ENCODE assay signal across 19 mouse cellular contexts in genomic region chr3:86116951-86117350, GRCm38 (mm10). TPM values are rescaled to one million over a fixed set of nuclear protein-coding genes. Genes with fewer than 3 reads are reported as not detected.
DNase-seq lines count a peak whose midpoint lies in the region; TF ChIP-seq lines count a peak whose summit lies in the region.
"Had no signal": no experiment of that assay in that cellular context is flagged by ENCODE, and none has a peak within 500 bp of the region (broad histone marks: within the 10 kb centered on the region; RNA-seq: fewer than 3 reads in every experiment).

No protein-coding gene starts in this region.

- WGBS in bone marrow, adult 2 months: 86% methylated on average over 4 of the region's 4 CpGs

- peak; percentile 54 for TF ChIP-seq RAD21 in CH12.LX (IDR thresholded peaks at IDR 0.05; ENCODE audit: low read depth, low read length)

- H3K9me3 ChIP-seq in CH12.LX (replicated peaks; ENCODE audit: low read length): peaks cover 4% of the 10 kb centered on the region
- H3K9me3 ChIP-seq: heart, embryonic 12.5 days; hindbrain, embryonic 12.5 days; limb, embryonic 10.5 days had no signal

- in situ Hi-C loops in CH12.LX (cut with MboI; ENCODE audit: low pct_ligation_motif_present, low pct_unique_long_range_greater_than_20kb, low sequenced_read_pairs): loop anchor here (25.0 kb wide), 1 partner anchor 405 kb away; no protein-coding TSS in a partner anchor

- H3K79me2 ChIP-seq in CH12.LX (replicated peaks; ENCODE audit: control insufficient read depth, extremely low read depth, insufficient read depth, poor library complexity, severe bottlenecking): no peaks in the 10 kb centered on the region

- no peak overlapping the region for H3K9ac ChIP-seq in CH12.LX (ENCODE audit: insufficient read depth, low read depth)
- H3K9ac ChIP-seq: embryonic facial prominence, embryonic 13.5 days; forebrain, embryonic 12.5 days; heart, embryonic 12.5 days; hindbrain, embryonic 12.5 days; neural tube, embryonic 13.5 days had no signal

- H3K36me3 ChIP-seq in CH12.LX (replicated peaks in 1 of 2; ENCODE audit: control insufficient read depth in 1 of 2, insufficient read depth in 1 of 2, low read length in 1 of 2): no peaks in the 10 kb centered on the region

- H3K27ac ChIP-seq in layer of hippocampus, adult 2 months: no peak overlapping the region
- no peak overlapping the region for H3K27ac ChIP-seq in CH12.LX (ENCODE audit: insufficient read depth, low read depth)
- no peak overlapping the region for H3K27ac ChIP-seq in bone marrow, adult 2 months (ENCODE audit: control insufficient read depth, insufficient read depth, low read depth, low read length, poor library complexity)
- H3K27ac ChIP-seq: embryonic facial prominence, embryonic 13.5 days; forebrain, embryonic 12.5 days; hindbrain, embryonic 12.5 days; limb, embryonic 10.5 days; neural tube, embryonic 13.5 days had no signal

- no peaks in the 10 kb centered on the region for H3K4me1 ChIP-seq in CH12.LX (ENCODE audit: control insufficient read depth in 1 of 2, insufficient read depth in 2 of 2)
- H3K4me1 ChIP-seq in bone marrow, adult 2 months (ENCODE audit: control insufficient read depth, insufficient read depth, low read length): no peaks in the 10 kb centered on the region
- H3K4me1 ChIP-seq: forebrain, embryonic 12.5 days; heart, embryonic 12.5 days; hindbrain, embryonic 12.5 days had no signal

- TF ChIP-seq CTCF in layer of hippocampus, adult 2 months (conservative IDR thresholded peaks at IDR 0.05): peak; percentile 68
- TF ChIP-seq CTCF in CH12.LX (conservative IDR thresholded peaks at IDR 0.05 in 1 of 2, IDR thresholded peaks at IDR 0.05 in 1 of 2; ENCODE audit: low read depth in 2 of 2, low read length in 2 of 2): peak; percentile 14 to 57; a peak in 2 of 4 replicates
- TF ChIP-seq CTCF in bone marrow, adult 2 months (IDR thresholded peaks at IDR 0.05; ENCODE audit: control insufficient read depth, insufficient read depth, low read length): peak; percentile 30; the same call in 1 of the 2 replicates

- dilution Hi-C loops in CH12.LX (cut with MboI; ENCODE audit: extremely low pct_ligation_motif_present, extremely low pct_unique_long_range_greater_than_20kb, low sequenced_read_pairs): no loop called here

- no peak for TF ChIP-seq POLR2A in CH12.LX (IDR thresholded peaks at IDR 0.05; ENCODE audit: low read depth, low read length)
- no peak for TF ChIP-seq POLR2A in bone marrow, adult 2 months (IDR thresholded peaks at IDR 0.05; ENCODE audit: borderline replicate concordance, control insufficient read depth, low read depth, low read length)

- no peak overlapping the region for H3K4me3 ChIP-seq in layer of hippocampus, adult 2 months
- H3K4me3 ChIP-seq in CH12.LX (replicated peaks in 1 of 3; ENCODE audit: low read depth in 2 of 3, low read length in 2 of 3, poor library complexity in 1 of 3): no peak overlapping the region
- no peak overlapping the region for H3K4me3 ChIP-seq in bone marrow, adult 2 months (replicated peaks; ENCODE audit: control insufficient read depth, low read depth, low read length)
- H3K4me3 ChIP-seq: embryonic facial prominence, embryonic 13.5 days; forebrain, embryonic 12.5 days; heart, embryonic 12.5 days; hindbrain, embryonic 12.5 days; limb, embryonic 10.5 days; neural tube, embryonic 13.5 days had no signal

- no peaks in the 10 kb centered on the region for H3K27me3 ChIP-seq in CH12.LX (replicated peaks)
- H3K27me3 ChIP-seq: embryonic facial prominence, embryonic 13.5 days; forebrain, embryonic 12.5 days; heart, embryonic 12.5 days; hindbrain, embryonic 12.5 days; neural tube, embryonic 13.5 days had no signal

- H3K4me2 ChIP-seq in CH12.LX (ENCODE audit: insufficient read depth, low read depth, poor library complexity, severe bottlenecking): no peak overlapping the region
- H3K4me2 ChIP-seq: embryonic facial prominence, embryonic 13.5 days; forebrain, embryonic 12.5 days; heart, embryonic 12.5 days; hindbrain, embryonic 12.5 days; neural tube, embryonic 13.5 days had no signal

- no peak for DNase-seq in layer of hippocampus, adult 2 months (ENCODE audit: low spot score in 2 of 2)
- no peak for DNase-seq in layer of hippocampus, postnatal 10 days (ENCODE audit: low spot score in 2 of 2)
- peak; percentile 21 for DNase-seq in 3T3-L1 (ENCODE audit: low read depth, low spot score)
- DNase-seq in CH12.LX (ENCODE audit: extremely low read depth): no peak
- no peak for DNase-seq in thymus, postnatal 4 days
- no peak for DNase-seq in heart, adult 9 months (ENCODE audit: low spot score in 2 of 2)
- DNase-seq: cerebellum, postnatal 36 days; kidney, adult 9 months; layer of hippocampus, adult 9-11 months; lung, postnatal 10 days; retina, postnatal 1 day; thymus, postnatal 25 days had no signal

- TF ChIP-seq EP300 in CH12.LX (IDR thresholded peaks at IDR 0.05; ENCODE audit: low read length): no peak

TF ChIP-seq in CH12.LX, 34 proteins besides CTCF, POLR2A, EP300 and RAD21:
- TF ChIP-seq E2F4 (IDR thresholded peaks at IDR 0.05; ENCODE audit: insufficient replicate concordance, low read depth, low read length): 0 out of 2 replicates have a peak, but pooled peaks have one; percentile 40
- no peak for TF ChIP-seq ELF1 (IDR thresholded peaks at IDR 0.05; ENCODE audit: low read depth, low read length)
- no peak for TF ChIP-seq CHD1 (IDR thresholded peaks at IDR 0.05; ENCODE audit: low read depth, low read length)
- TF ChIP-seq MAZ (IDR thresholded peaks at IDR 0.05; ENCODE audit: low read depth, low read length): no peak
- peak; percentile 96 for TF ChIP-seq ZNF384 (IDR thresholded peaks at IDR 0.05; ENCODE audit: low read depth, low read length)
- TF ChIP-seq MAFK (IDR thresholded peaks at IDR 0.05; ENCODE audit: insufficient replicate concordance, low read length): no peak
- TF ChIP-seq ZKSCAN1 (IDR thresholded peaks at IDR 0.05; ENCODE audit: borderline replicate concordance, low read depth, low read length): no peak
- no peak for TF ChIP-seq TBP (conservative IDR thresholded peaks at IDR 0.05; ENCODE audit: low read depth, low read length)
- TF ChIP-seq NELFE (IDR thresholded peaks at IDR 0.05; ENCODE audit: low read depth, low read length): no peak
- TF ChIP-seq SMC3 (IDR thresholded peaks at IDR 0.05; ENCODE audit: low read depth, low read length): peak; percentile 29; the same call in 1 of the 2 replicates
TF ChIP-seq in CH12.LX: peak in this region for 3.

RNA-seq across cellular contexts. Expression of gene Rps3a1, which starts 25.6 kb away (rescaled TPM):
- total RNA-seq in layer of hippocampus, adult 2 months (2021): 100 to 1,000 TPM; 399 to 429 TPM
- 100 to 1,000 TPM; 462 to 476 TPM for total RNA-seq in layer of hippocampus, postnatal 10 days (2021)
- total RNA-seq in CH12.LX (2012; rRNA removed): 3,430 and 3,559 TPM in 2 replicates
- 4,566 and 5,270 TPM in 2 replicates for total RNA-seq in CH12.LX (2014; rRNA removed)
- polyA plus RNA-seq in CH12.LX (2012; ENCODE audit: insufficient read length, low read depth): 2,244 and 2,512 TPM in 2 replicates
- 1,120 and 1,318 TPM in 2 replicates for polyA plus RNA-seq in bone marrow, adult 2 months (2011; ENCODE audit: insufficient read depth, insufficient read length, low replicate concordance, missing spikeins)

Comparison
In these comparisons a context has a peak if more than half of its experiments do, and no peak if none do; other contexts are left out.
1. RNA of gene Rps3a1, which starts 25.6 kb away (total RNA-seq): 3,430 to 5,270 TPM in CH12.LX; 462 to 476 TPM in layer of hippocampus, postnatal 10 days and 399 to 429 TPM in layer of hippocampus, adult 2 months; every median in the first group is over 4 times any median in the second.
2. Peak in every context shown above with its lines, with median percentiles within 50 percentile points of each other: CTCF ChIP-seq.